Mouse (Mus musculus) embryonic facial prominence, embryonic 12.5 days (tissue): ENCODE results near the gene Tpk1. TPM values are rescaled to one million over a fixed set of nuclear protein-coding genes. Genes with fewer than 3 reads are reported as not detected.
"Not testable (repeated sequence)": the region's sequence is repeated elsewhere in the genome, so short reads cannot be mapped to it uniquely, and the experiment has no call there.

Experiments used
- ATAC-seq: fragments of 200-750 bp; cut with Nextera tagmentation; 2 replicates; pipeline ENCODE4 v1.8.0; 2017; ENCODE audit not compliant: insufficient number of reproducible peaks, insufficient read depth, low FRiP score, low TSS enrichment
- H3K27ac ChIP-seq: fragments of 300-500 bp; sonication (generic); 2 replicates; pipeline ENCODE4 v1.5.1; 2016; ENCODE audit warnings: mild to moderate bottlenecking
- H3K27me3 ChIP-seq: fragments of 300-500 bp; sonication (generic); 2 replicates; pipeline ENCODE4 v1.6.1; 2016; ENCODE audit warnings: mild to moderate bottlenecking, moderate library complexity
- H3K36me3 ChIP-seq: fragments of 300-500 bp; sonication (generic); 2 replicates; pipeline ENCODE4 v1.6.1; 2016; ENCODE audit warnings: mild to moderate bottlenecking
- H3K4me1 ChIP-seq: fragments of 300-500 bp; sonication (generic); 2 replicates; pipeline ENCODE4 v1.6.1; 2016
- H3K4me2 ChIP-seq: fragments of 300-500 bp; sonication (generic); replicated peaks from 2 replicates; pipeline ENCODE4 v1.6.1; 2016; ENCODE audit warnings: mild to moderate bottlenecking, moderate library complexity
- H3K4me3 ChIP-seq: fragments of 300-500 bp; sonication (generic); 2 replicates; pipeline ENCODE4 v1.5.1; 2016; ENCODE audit warnings: mild to moderate bottlenecking
- H3K9ac ChIP-seq: fragments of 300-500 bp; sonication (generic); 2 replicates; pipeline ENCODE4 v1.6.1; 2016; ENCODE audit warnings: mild to moderate bottlenecking, moderate library complexity
- H3K9me3 ChIP-seq: fragments of 300-500 bp; sonication (generic); 2 replicates; pipeline ENCODE4 v1.6.1; 2016; ENCODE audit warnings: mild to moderate bottlenecking, moderate library complexity
- WGBS: fragments of 180-500 bp; shearing (Covaris S2); methylation state at CpG from one replicate; pipeline ENCODE4 v1.1.7; 2016; 5-methylcytosine and 5-hydroxymethylcytosine counted together
- polyA plus RNA-seq: library from polyadenylated mRNA; unstranded; fragments of >200 nt; fragmentation: Nextera tagmentation; extraction: Ambion mirVana; gene quantifications from 2 replicates; pipeline ENCODE4 v1.2.1, GENCODE M21; 2016

Tpk1 gene
- polyA plus RNA-seq, 1 experiment from 2014 or later = 7.8 TPM

DNA sequence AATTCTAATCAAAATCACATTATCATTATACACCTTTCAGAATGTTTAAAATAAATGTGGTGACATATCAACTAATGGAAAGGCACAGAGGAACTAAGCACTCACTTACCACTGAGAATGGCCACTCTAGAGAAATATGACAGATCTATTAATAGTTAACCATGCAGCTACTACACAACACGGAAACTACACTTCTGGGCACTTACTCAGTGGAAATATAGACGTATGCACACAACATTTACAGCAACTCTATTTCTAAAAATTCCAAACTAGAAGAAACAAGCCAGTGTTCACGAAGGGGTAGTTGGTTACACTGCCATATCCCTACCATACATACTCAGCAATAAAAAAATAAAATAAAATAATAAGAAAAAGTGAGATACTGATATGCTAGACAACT, 28.0 kb downstream of the Tpk1 start:
- 93% methylated on average over 3 of the region's 3 CpGs for whole genome bisulfite sequencing
- no peak overlapping the region for H3K27ac ChIP-seq
- no peaks in the 10 kb centered on the region for H3K4me1 ChIP-seq
- H3K9me3 ChIP-seq = no peaks in the 10 kb centered on the region
- no peak for ATAC-seq
- no peak overlapping the region for H3K4me3 ChIP-seq
- no peak overlapping the region for H3K4me2 ChIP-seq
- H3K36me3 ChIP-seq = no peaks in the 10 kb centered on the region
- H3K27me3 ChIP-seq = no peaks in the 10 kb centered on the region
- no peak overlapping the region for H3K9ac ChIP-seq

DNA sequence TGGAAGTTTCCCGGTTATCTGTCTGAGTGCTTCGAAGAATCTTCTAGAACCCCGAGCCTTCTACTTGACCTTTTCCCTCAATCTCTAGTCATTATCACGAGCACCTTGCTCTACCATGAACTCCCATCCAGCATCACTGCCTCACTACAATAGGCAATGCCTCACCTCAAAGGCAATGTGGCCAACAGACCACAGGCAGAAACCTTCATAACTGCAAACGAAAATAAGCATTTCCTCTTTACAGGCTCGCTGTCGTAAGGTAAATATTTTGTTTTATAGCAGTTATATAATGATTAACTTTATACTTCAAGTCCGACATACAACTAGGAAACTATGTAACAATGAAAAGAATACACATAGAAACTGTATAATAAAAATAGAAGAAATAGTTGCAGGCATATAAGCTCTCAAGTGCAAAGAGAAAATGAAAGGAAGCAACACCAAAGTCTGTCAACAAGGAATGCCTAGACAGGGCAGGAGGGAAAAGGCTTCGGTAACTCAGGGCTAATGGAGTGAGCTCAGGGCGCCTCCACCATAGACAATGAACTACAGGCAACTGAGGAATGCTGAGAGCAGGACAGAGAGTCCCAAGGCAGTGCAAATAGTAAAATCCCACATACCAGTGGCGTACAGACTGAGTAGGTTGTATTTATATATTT, 29.0 kb downstream of the Tpk1 start:
- no peak for ATAC-seq
- WGBS = 86% methylated on average over 11 of the region's 11 CpGs
- Histone ChIP-seq H3K4me3 (no peak overlapping the region), H3K27ac (no peak overlapping the region), H3K36me3 (no peaks in the 10 kb centered on the region), H3K9me3 (no peaks in the 10 kb centered on the region), H3K4me1 (no peaks in the 10 kb centered on the region), H3K27me3 (no peaks in the 10 kb centered on the region), H3K4me2 (no peak overlapping the region), H3K9ac (no peak overlapping the region)

DNA sequence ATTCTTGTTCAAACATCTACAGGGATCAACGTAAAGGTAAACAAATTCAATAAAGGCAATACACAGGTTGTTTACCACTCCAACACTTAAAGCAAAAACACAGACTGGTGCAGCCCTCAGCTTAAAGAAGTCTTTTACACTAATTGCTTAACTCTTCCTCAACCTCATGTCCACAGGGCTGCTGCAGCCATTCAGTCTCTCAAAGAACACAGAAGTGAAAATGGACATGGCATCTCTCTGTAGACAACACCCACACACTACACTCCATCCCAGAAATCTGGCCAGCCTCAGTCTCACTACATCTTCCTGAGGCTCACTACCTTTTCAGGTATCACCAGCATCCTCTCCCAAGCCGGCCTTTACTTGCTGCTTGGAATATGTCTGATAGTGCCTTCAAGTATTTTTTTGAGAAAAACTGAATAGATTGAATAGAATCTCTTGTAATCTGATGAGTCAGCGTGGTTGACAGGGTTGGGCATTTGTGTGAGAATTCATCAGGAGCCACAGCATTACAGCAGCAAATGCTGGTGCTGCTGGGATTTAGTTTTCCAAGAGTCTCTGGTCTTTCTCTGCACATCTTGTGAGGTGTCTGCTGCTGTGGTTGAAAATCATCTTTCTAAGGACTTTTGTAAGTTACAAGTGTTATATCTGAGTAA, 32.6 kb downstream of the Tpk1 start:
- no peaks in the 10 kb centered on the region for H3K36me3 ChIP-seq
- H3K4me3 ChIP-seq = no peak overlapping the region
- no peak overlapping the region for H3K27ac ChIP-seq
- no peaks in the 10 kb centered on the region for H3K9me3 ChIP-seq
- WGBS = 88% methylated on average over 3 of the region's 3 CpGs
- no peak for ATAC-seq
- H3K9ac ChIP-seq = no peak overlapping the region
- no peaks in the 10 kb centered on the region for H3K27me3 ChIP-seq
- no peak overlapping the region for H3K4me2 ChIP-seq
- no peaks in the 10 kb centered on the region for H3K4me1 ChIP-seq

DNA sequence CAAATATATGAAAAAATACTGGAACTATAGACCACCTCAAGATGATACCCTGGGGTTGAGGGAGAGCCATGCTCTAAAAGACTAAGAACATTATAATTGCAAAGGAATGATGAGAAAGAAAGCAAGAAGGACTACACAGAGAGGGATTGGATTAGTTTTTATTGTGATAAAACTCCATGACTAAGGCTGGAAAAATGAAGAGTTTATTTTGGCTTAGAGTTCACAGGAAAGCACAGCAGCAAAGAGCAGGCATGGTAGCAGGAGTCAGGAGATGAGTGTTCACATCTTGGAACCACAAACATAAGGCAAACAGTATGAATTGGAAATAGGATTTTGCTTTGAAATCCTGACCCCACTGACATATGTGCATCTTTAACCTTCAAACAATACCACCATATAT, 33.2 kb downstream of the Tpk1 start:
- H3K4me3 ChIP-seq = no peak overlapping the region
- H3K27ac ChIP-seq = no peak overlapping the region
- H3K36me3 ChIP-seq = no peaks in the 10 kb centered on the region
- H3K9ac ChIP-seq = no peak overlapping the region
- no peak overlapping the region for H3K4me2 ChIP-seq
- H3K4me1 ChIP-seq = no peaks in the 10 kb centered on the region
- ATAC-seq = no peak
- no peaks in the 10 kb centered on the region for H3K9me3 ChIP-seq
- no peaks in the 10 kb centered on the region for H3K27me3 ChIP-seq

DNA sequence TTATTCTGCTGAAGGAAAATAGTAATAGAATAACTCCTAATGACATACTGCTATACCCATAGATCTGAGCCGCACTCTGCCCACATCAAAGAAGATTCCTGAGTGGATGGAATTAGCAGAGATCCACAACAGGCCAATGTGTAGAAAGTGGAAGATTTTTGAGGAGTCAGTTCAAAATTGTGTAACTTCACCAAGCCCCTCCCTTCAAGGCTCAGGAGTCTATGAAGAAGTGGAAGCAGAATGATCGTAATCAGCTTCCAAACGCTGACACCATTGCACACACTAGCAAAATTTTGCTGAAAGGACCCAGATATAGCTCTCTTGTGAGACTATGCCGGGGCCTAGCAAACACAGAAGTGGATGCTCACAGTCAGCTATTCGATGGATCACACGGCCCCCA, 42.6 kb downstream of the Tpk1 start:
- H3K9ac ChIP-seq, H3K4me3 ChIP-seq, H3K36me3 ChIP-seq, H3K4me2 ChIP-seq, H3K27me3 ChIP-seq, H3K27ac ChIP-seq, ATAC-seq, H3K9me3 ChIP-seq, H3K4me1 ChIP-seq: not testable (repeated sequence)
- WGBS = 94% methylated on average over 6 of the region's 6 CpGs

DNA sequence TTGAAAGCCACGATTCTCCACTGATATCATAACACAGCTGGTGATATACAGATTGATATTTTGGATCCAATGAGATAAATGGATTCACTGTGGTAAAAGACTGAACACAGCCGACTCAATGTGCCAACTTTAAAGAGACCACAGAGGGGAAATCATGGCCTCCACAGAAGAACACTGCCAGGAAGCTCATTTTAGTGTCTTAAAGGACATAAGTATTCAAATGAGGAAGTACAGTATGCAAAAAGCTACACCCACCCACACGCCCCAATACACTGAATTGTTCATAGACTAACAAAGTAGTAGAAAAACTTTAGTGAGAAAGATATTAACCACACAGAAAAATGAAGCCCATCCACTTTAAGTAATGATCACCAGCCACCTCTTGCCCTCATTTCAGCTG, 46.8 kb downstream of the Tpk1 start:
- Histone ChIP-seq H3K9me3 (no peaks in the 10 kb centered on the region), H3K36me3 (no peaks in the 10 kb centered on the region), H3K27ac (no peak overlapping the region), H3K27me3 (no peaks in the 10 kb centered on the region), H3K4me3 (no peak overlapping the region), H3K9ac (no peak overlapping the region), H3K4me2 (no peak overlapping the region), H3K4me1 (no peaks in the 10 kb centered on the region)
- WGBS = 79% methylated on average over 3 of the region's 3 CpGs
- ATAC-seq = no peak

DNA sequence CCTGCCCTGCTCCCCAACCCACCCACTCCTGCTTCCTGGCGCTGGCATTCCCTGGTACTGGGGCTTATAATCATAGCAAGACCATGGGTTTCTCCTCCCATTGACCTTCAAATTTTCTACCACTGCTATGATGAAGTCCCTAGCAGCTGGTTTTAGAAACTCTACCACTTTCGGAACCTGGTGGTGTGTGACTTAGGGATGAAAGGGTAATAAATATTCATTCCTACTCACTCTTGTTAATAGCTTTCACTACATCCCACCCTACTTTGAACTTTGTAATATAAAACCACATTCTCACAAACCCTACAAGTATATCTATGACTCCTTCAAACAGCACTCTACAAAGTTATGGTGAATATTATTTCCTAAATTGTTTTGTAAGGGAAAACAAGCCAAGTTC, 54.3 kb downstream of the Tpk1 start:
- no peak overlapping the region for H3K27ac ChIP-seq
- H3K27me3 ChIP-seq = no peaks in the 10 kb centered on the region
- H3K4me3 ChIP-seq = no peak overlapping the region
- H3K4me1 ChIP-seq = no peaks in the 10 kb centered on the region
- H3K4me2 ChIP-seq = no peak overlapping the region
- no peak for ATAC-seq
- H3K9me3 ChIP-seq = no peaks in the 10 kb centered on the region
- H3K9ac ChIP-seq = no peak overlapping the region
- no peaks in the 10 kb centered on the region for H3K36me3 ChIP-seq
- 84% methylated on average over 2 of the region's 2 CpGs for WGBS

DNA sequence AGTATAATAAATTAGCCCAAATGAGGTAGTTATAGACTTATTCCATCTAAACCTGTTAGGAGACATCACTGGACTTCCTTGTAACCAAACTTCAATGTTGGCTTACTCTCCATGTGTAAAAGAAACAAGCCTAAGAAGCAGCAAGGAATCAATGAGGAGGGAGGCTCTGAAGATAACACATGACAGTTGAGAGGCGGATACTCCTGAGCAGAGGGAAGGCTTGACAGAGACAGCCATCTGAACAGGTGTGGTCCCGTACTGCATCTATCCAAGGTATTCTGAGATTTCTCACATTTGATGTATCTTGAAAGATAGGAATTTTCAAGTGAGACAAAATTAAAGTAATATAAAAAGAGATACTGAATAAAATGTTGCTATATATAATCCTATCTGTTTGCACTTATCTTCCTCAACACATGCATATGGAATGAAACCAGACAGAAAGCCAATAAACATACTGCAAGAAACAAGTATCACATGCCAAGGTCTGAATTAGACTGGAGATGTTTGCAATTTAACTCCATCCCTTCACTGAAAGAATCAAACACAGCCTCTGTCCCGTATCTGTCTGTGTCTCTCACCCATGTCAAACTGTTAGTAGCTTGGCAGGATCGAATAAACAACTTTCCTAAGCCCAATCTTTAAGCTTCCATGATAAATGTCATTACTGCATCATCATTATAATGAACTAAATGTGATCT, 75.1 kb downstream of the Tpk1 start:
- no peaks in the 10 kb centered on the region for H3K36me3 ChIP-seq
- H3K4me1 ChIP-seq = no peaks in the 10 kb centered on the region
- no peak overlapping the region for H3K9ac ChIP-seq
- no peak overlapping the region for H3K4me2 ChIP-seq
- no peaks in the 10 kb centered on the region for H3K9me3 ChIP-seq
- no peak overlapping the region for H3K27ac ChIP-seq
- ATAC-seq = no peak
- no peaks in the 10 kb centered on the region for H3K27me3 ChIP-seq
- WGBS = 83% methylated on average over 4 of the region's 4 CpGs
- H3K4me3 ChIP-seq = no peak overlapping the region

DNA sequence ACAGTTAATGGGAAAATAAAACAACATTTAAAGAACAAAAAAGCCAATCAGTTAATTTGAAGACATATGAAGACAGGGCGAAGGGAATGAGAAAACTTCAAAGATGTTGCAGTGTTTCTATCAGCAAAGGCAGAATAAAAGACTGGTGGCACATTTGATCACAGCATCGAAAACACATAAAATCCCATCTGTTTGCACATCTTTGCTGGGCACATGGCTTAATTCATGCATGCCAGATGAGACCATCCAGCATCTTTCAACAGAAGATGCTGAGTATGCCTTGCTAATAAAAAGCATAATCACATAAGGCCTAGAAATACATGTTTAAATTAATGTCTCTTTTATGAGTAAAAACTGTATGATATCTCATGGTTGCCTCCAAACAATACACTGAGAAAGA, 80.8 kb downstream of the Tpk1 start:
- no peak for ATAC-seq
- Histone ChIP-seq H3K4me1 (no peaks in the 10 kb centered on the region), H3K4me2 (no peak overlapping the region), H3K4me3 (no peak overlapping the region), H3K27ac (no peak overlapping the region), H3K36me3 (no peaks in the 10 kb centered on the region), H3K9ac (no peak overlapping the region), H3K27me3 (no peaks in the 10 kb centered on the region), H3K9me3 (no peaks in the 10 kb centered on the region)
- 96% methylated on average over 2 of the region's 2 CpGs for WGBS

DNA sequence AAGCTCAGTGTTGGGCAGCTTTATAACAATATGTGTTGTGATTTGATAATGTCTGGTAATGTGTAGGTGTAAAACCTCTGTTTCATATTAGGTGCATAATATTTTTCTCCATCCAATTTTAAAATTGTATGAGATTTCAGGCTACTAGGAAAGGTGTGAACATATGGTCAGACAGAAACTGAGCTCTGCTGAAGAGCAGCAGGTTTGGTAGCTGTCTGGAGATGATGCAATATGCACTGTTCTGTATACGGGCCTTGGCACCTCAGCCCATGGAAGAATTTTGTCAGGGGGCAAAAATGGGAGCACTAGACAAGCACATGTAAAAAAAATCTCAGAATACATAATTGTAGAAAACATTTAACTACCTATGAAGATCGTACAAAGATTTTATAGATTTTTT, 84.3 kb downstream of the Tpk1 start:
- H3K27me3 ChIP-seq = no peaks in the 10 kb centered on the region
- H3K4me2 ChIP-seq = no peak overlapping the region
- H3K36me3 ChIP-seq = no peaks in the 10 kb centered on the region
- ATAC-seq = no peak
- H3K4me1 ChIP-seq = no peaks in the 10 kb centered on the region
- no peak overlapping the region for H3K9ac ChIP-seq
- 79% methylated on average over 2 of the region's 2 CpGs for WGBS
- no peak overlapping the region for H3K27ac ChIP-seq
- no peak overlapping the region for H3K4me3 ChIP-seq
- no peaks in the 10 kb centered on the region for H3K9me3 ChIP-seq

DNA sequence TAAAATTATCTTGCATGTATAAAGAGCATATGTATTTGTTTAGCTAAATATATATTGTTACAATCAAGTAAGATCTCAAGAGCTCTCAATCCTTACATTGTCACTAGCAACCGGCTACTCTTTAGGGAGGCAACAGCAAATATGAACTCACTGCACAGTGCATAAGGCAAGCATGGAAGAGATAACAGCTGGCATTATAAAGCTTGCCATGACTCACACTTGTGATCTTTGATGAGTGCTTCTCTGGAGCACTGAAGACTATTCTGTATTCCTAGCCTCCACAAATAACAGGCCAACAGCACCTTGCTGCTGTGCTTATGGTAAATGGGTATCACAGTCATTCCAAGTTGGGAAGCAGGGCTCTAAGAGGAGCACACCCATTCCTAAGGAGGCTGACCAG, 98.2 kb downstream of the Tpk1 start:
- ATAC-seq = no peak
- H3K27ac ChIP-seq = no peak overlapping the region
- no peak overlapping the region for H3K4me3 ChIP-seq
- H3K9me3 ChIP-seq = no peaks in the 10 kb centered on the region
- H3K9ac ChIP-seq = no peak overlapping the region
- no peaks in the 10 kb centered on the region for H3K27me3 ChIP-seq
- 86% methylated on average over 1 of the region's 1 CpGs for WGBS
- no peaks in the 10 kb centered on the region for H3K36me3 ChIP-seq
- H3K4me1 ChIP-seq = no peaks in the 10 kb centered on the region
- H3K4me2 ChIP-seq = no peak overlapping the region

DNA sequence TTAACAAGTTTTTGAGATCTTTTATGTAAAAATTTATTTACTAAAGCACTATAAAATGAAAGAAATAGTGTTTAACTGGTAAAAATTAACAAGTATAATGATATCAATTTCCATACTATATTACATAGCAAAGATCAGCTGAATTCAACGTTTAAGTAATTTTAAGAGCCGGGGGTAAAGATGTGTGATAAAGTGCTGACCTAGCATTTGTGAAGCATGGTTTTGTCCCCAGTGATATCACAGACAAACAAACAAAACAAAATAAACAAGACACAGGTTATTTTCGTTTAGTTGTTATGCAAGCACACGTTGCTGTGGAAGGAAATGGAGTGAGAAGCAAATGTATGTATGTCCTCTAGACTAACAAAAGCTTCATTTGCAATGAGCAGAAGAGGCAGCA, 103.6 kb downstream of the Tpk1 start:
- Histone ChIP-seq H3K9me3 (no peaks in the 10 kb centered on the region), H3K27ac (no peak overlapping the region), H3K4me3 (no peak overlapping the region), H3K4me1 (no peaks in the 10 kb centered on the region), H3K4me2 (no peak overlapping the region), H3K9ac (no peak overlapping the region), H3K36me3 (no peaks in the 10 kb centered on the region), H3K27me3 (no peaks in the 10 kb centered on the region)
- ATAC-seq = no peak
- WGBS = 72% methylated on average over 4 of the region's 4 CpGs
